Mouse (Mus musculus): ENCODE results near the gene Arhgap10.

DNA sequence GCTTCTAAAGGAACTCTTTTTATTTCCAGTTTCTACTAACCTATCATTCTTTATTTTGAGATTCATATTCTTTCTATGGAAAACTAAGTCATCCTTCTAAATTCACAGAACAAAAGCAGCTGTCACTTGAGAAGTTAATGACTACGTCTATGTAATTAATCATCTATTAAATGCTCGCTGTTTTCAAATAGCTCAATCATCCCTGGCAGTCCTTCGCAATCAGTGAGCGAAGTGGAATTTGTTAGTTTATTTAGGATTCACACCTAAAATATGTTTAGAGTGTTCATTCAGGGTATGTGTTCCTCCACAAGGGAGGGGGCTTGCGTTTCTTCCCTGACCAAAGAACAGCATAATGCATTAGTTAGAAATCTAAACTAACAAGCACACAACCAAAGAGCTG, 156.9 kb downstream of the Arhgap10 start:
- TF ChIP-seq CTCF (IDR thresholded peaks at IDR 0.05; ENCODE audit: low read depth) (no peak), EP300 (IDR thresholded peaks at IDR 0.05; ENCODE audit: low read depth) (no peak)

Measured in liver, postnatal 0 days (tissue).